Mouse (Mus musculus) kidney, adult 2 months (tissue): ENCODE data around the gene Phtf2. TPM values are rescaled to one million over a fixed set of nuclear protein-coding genes. Genes with fewer than 3 reads are reported as not detected.

Source experiments
- DNase-seq: peaks from one replicate; pipeline ENCODE4 v3.0.0; 2021
- H3K27ac ChIP-seq: fragments of 200-500 bp; 2 replicates; pipeline ENCODE4 v1.5.1; 2012; ENCODE audit warnings: low read depth, low read length, control low read depth, inconsistent platforms; ENCODE audit not compliant: insufficient read depth
- H3K27me3 ChIP-seq: fragments of 200-500 bp; replicated peaks from 2 replicates; pipeline ENCODE4 v1.6.1; 2012; ENCODE audit warnings: mild to moderate bottlenecking, moderate library complexity, low read length, inconsistent platforms; ENCODE audit not compliant: control insufficient read depth, insufficient read depth
- H3K36me3 ChIP-seq: fragments of 200-500 bp; 2 replicates; pipeline ENCODE4 v1.6.1; 2012; ENCODE audit warnings: mild to moderate bottlenecking, moderate library complexity, low read length, inconsistent platforms; ENCODE audit not compliant: control insufficient read depth, insufficient read depth
- H3K4me1 ChIP-seq: fragments of 200-500 bp; 2 replicates; pipeline ENCODE4 v1.6.1; 2011; ENCODE audit warnings: low read length; ENCODE audit not compliant: control insufficient read depth, insufficient read depth
- H3K4me3 ChIP-seq: fragments of 200-500 bp; 2 replicates; pipeline ENCODE4 v1.5.1; 2011; ENCODE audit warnings: mild to moderate bottlenecking, low read depth, low read length, control low read depth; ENCODE audit not compliant: insufficient read depth
- CTCF ChIP-seq: fragments of 200-500 bp; conservative IDR thresholded peaks from 2 replicates; pipeline ENCODE4 v1.5.1; 2011; ENCODE audit warnings: low read depth, mild to moderate bottlenecking, control low read depth, low read length, moderate library complexity, mixed read lengths; ENCODE audit not compliant: insufficient read depth, insufficient read length
- POLR2A ChIP-seq: fragments of 200-500 bp; IDR thresholded peaks from one replicate; pipeline ENCODE4 v1.6.1; 2011; ENCODE audit warnings: low read depth, low read length, control low read depth
- WGBS: fragments of 180-500 bp; shearing (Covaris S2); methylation state at CpG from one replicate; pipeline ENCODE4 v1.1.7; 2018; 5-methylcytosine and 5-hydroxymethylcytosine counted together
- polyA plus RNA-seq: library from polyadenylated mRNA; depleted of rRNA; stranded (reverse); fragments of >200 nt; gene quantifications from 2 replicates; pipeline ENCODE4 v1.2.3, GENCODE M21; 2012; rRNA removed

The Phtf2 gene
- polyA plus RNA-seq: 2.5 and 4.0 TPM in 2 replicates

GRCm38 (mm10) chr5:20881915-20882800, at the start of gene Phtf2, which contains the start of gene Tmem60:
Gene Phtf2, minus strand, starts transcription at chr5:20882124.
Gene Tmem60, plus strand, starts transcription at chr5:20882191.
- H3K36me3 ChIP-seq: no peaks in the 10 kb centered on the region
- H3K27ac ChIP-seq: peak within 1 kb of the TSS; percentile 81
- under 1% methylated on average over 94 of the region's 94 CpGs for WGBS
- no peaks in the 10 kb centered on the region for H3K27me3 ChIP-seq
- peaks cover 7% of the 10 kb centered on the region for H3K4me1 ChIP-seq
- peak; percentile 99 for DNase-seq
- H3K4me3 ChIP-seq: peak within 1 kb of the TSS; percentile 94
- TF ChIP-seq CTCF (no peak), POLR2A (peak; percentile 69)

GRCm38 (mm10) chr5:20931300-20931699, 49.4 kb upstream of the Phtf2 start:
- H3K36me3 ChIP-seq: no peaks in the 10 kb centered on the region
- no peak overlapping the region for H3K4me3 ChIP-seq
- no peaks in the 10 kb centered on the region for H3K27me3 ChIP-seq
- no peak for TF ChIP-seq POLR2A
- no peak overlapping the region for H3K27ac ChIP-seq
- no peak for DNase-seq
- 74% methylated on average over 3 of the region's 3 CpGs for WGBS
- H3K4me1 ChIP-seq: peaks cover 11% of the 10 kb centered on the region

- no peak for DNase-seq
- Histone ChIP-seq H3K36me3 (no peaks in the 10 kb centered on the region), H3K27me3 (no peaks in the 10 kb centered on the region), H3K4me1 (peaks cover 8% of the 10 kb centered on the region), H3K27ac (no peak overlapping the region), H3K4me3 (no peak overlapping the region)
- no peak for TF ChIP-seq CTCF
- no peak for TF ChIP-seq POLR2A
These were observed 48.5 kb upstream of the Phtf2 start for GRCm38 (mm10) chr5:20930430-20930829.

- Histone ChIP-seq H3K4me1 (peaks cover 8% of the 10 kb centered on the region), H3K36me3 (no peaks in the 10 kb centered on the region), H3K27ac (no peak overlapping the region), H3K27me3 (no peaks in the 10 kb centered on the region), H3K4me3 (no peak overlapping the region)
- 39% methylated on average over 6 of the region's 6 CpGs for WGBS
- TF ChIP-seq CTCF (no peak), POLR2A (no peak)
- DNase-seq: no peak
These were observed 47.8 kb upstream of the Phtf2 start for GRCm38 (mm10) chr5:20929669-20930151.

GRCm38 (mm10) chr5:20925451-20925850, 43.5 kb upstream of the Phtf2 start:
- H3K4me3 ChIP-seq: no peak overlapping the region
- no peaks in the 10 kb centered on the region; the same call in none of the 2 replicates for H3K4me1 ChIP-seq
- H3K27me3 ChIP-seq: no peaks in the 10 kb centered on the region
- H3K27ac ChIP-seq: no peak overlapping the region
- TF ChIP-seq POLR2A (no peak), CTCF (no peak)
- no peaks in the 10 kb centered on the region for H3K36me3 ChIP-seq
- 55% methylated on average over 3 of the region's 3 CpGs for WGBS
- no peak for DNase-seq

GRCm38 (mm10) chr5:20924608-20925007, 42.7 kb upstream of the Phtf2 start:
- Histone ChIP-seq H3K4me1 (no peaks in the 10 kb centered on the region; the same call in 1 of the 2 replicates), H3K4me3 (no peak overlapping the region), H3K36me3 (no peaks in the 10 kb centered on the region), H3K27ac (no peak overlapping the region), H3K27me3 (no peaks in the 10 kb centered on the region)
- 41% methylated on average over 3 of the region's 3 CpGs for WGBS
- no peak for DNase-seq
- TF ChIP-seq POLR2A (no peak), CTCF (no peak)

GRCm38 (mm10) chr5:20919566-20919965, 37.6 kb upstream of the Phtf2 start:
- Histone ChIP-seq H3K4me1 (no peaks in the 10 kb centered on the region), H3K36me3 (no peaks in the 10 kb centered on the region), H3K4me3 (no peak overlapping the region), H3K27ac (no peak overlapping the region), H3K27me3 (no peaks in the 10 kb centered on the region)
- WGBS: 89% methylated on average over 9 of the region's 9 CpGs
- TF ChIP-seq CTCF (no peak), POLR2A (no peak)
- DNase-seq: no peak
